Mouse (Mus musculus) cerebellum, adult (tissue): ENCODE data around the gene Actr3b.

Source experiments
- ATAC-seq: cut with Nextera tagmentation; 2 replicates; pipeline ENCODE4 v1.9.2; 2017; ENCODE audit warnings: mild to moderate bottlenecking, moderate library complexity, mixed read lengths; ENCODE audit not compliant: insufficient number of reproducible peaks, low FRiP score, low TSS enrichment

Actr3b gene

DNA sequence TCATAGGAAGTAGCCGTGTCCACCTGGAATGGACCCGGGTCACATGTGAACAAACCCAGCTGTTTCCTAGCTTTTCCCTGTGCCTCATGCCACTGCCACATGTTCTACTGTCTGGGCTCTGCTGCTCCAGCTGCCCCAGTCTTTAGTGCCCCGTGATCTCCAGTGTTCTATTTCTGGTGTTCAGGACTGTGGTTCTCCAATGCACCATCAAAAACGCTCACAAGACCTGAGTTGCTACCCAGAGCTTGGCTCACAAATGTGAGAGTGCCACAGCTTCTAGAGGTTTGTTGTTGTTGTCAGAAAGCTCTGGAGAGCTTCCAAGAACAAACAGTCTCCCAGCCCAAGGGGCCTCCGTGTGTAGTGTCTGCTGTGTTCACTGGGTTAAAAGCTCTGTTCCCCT is 117.5 kb downstream of the Actr3b start:
- ATAC-seq, result no peak

DNA sequence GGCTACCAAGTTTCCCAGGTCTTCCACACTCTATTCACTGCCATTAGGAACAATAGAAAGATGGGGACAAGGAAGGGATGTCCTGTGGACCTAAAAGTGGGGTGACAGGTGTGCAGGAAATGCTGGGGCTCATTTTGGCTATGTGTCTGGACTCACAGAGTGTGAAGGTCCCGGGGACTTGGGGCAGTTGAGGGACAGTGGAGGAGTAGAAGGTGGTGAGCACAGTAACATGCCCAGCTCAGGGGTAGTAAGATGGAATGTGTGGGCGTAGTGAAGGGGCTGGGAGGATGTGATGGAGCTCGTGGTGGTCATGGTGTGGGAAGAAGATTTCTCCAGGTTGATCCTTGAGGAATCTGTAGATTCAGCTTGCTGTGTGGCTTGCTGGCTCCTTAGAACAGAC is 118.2 kb downstream of the Actr3b start:
- no peak for ATAC-seq

DNA sequence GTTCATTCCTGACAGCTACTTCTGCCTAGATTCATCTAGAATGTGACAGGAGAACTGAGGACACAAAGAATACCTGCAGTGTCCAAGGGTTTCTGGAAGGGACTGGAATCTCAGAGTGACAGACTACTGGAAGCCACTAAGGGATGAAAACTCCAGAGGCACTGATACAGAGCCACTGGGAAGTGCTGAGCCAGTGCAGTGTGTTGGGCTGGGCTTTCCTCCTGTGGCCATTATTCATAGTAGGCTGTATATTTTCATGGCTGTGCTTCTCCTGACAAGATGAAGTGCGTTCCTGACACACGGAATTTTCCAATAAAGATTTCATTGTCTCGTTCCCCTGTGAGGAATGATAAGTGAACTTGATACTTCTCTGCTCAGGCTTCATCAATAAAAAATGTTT is 126.9 kb downstream of the Actr3b start:
- ATAC-seq, result no peak

DNA sequence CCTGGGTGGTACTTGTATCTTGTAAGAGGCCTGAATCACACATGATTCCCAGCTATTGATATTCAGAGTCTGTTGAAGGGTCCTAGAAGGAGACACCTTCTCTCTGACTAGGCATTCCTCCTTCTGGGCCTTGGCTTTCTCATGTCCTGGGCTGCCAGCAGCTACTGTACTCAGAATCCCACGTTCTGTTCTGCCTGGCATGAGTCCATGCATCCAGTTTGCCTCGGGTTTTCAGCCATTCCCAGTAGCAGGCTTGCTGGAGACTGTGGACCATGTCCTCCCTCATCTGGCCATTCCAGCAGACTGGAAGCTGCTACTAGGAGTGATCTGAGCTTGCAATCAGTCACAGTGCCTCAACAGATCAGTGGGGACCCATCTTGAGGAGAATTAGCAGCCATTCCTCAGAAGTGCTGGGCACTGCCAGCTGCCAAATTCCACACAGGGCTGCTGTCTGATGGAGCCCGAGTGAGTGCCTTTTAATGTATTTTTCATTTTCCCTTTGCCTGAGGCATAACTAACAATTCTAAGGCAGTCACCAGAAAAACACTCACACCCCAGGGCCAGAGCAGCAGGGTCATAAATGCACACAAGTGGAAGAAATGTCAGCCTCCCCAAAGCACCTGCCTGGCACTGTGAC is 130.1 kb downstream of the Actr3b start:
- ATAC-seq, result no peak

DNA sequence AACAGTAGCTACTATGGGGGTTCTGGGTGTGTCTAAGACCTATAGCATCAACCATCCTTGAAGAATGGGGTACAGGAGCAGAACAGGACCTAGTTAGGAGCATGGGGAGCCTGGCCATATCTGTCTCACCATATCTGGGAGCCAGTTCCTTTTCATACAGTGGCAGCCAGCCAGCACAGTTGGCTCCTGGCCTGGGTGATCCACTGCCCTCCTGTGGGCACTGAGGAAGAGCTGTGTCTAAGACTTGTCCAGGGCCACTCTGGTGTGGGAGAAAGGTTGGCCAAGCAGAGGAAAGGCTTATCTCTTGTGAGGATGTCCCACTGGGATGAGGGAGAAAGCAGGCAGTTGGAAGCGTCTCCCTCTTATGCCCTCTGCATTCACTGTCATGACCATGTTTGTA is 131.5 kb downstream of the Actr3b start:
- peak; percentile 36; the same call in 1 of the 2 replicates for ATAC-seq
